Mouse (Mus musculus) MEL-GATA-1-ER (cell line): ENCODE measurements around the gene Kitl.

Experiments used
- DNase-seq: peaks from one replicate; pipeline ENCODE4 v3.0.0-alpha.2; 2012; ENCODE audit warnings: low read depth; ENCODE audit errors: extremely low read depth

Kitl gene

DNA sequence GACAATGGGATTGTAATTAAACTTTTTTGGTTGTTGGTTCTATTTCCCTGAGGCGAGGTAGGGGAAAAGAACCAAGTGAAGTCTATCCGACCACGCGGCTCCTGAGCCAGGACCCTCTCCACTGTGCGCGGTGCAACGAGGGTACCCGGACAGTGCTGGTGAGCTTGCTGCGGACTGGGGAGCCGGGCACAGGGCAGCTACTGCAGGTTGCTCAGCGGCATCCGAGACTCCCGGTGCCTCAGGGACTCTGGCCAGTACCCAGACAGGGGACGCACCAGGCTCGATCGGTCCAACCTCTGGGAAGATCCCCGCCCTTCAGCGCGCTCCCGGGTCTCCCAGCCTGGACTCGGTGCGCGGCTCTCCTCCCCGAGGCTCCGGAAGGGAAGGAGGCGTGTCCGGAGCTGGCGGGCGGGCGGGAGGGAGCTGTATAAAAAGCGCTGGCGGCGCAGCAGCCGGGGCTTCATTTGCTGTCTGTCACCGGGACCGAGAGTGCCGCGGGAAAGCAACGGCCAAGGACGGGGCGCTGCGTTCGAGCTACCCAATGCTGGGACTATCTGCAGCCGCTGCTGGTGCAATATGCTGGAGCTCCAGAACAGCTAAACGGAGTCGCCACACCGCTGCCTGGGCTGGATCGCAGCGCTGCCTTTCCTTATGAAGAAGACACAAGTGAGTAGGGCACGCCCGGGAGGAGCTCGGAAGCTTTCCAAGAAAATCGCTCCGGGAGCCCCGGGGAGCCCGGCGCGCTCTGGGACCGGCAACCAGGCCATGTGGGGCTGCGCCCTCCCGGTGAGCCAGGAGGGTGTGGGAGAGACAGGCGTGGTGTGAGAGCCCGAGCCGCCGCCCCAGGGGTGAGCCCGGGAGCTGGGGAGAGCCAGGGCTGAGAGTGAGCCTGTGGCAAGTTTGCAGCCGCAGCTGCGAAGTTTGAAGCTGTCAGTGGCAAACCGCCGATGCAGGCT, at the start of gene Kitl:
Gene Kitl (plus strand): TSS at position 261 of the 956 bp plus-strand sequence.
- no peak for DNase-seq

DNA sequence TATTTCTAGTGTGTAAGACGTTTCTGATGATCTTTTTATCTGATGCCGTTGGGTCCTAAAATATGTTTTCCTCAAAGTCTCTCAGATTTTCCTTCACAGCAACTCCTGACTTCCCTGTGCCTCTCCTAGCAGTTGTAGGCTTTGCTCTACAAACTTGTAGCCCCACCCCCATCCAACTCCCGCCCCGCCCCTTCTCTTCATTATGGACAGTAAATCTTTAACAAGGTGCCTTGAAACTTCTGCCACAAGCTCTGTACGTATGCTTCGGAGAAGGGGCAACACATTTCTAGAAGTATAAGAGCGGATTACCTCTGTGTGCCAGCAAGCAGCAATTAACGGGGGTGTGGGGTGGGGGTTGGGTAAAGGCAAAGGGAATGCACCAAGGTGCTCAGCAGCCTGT, 42.6 kb upstream of the Kitl start:
- no peak for DNase-seq

DNA sequence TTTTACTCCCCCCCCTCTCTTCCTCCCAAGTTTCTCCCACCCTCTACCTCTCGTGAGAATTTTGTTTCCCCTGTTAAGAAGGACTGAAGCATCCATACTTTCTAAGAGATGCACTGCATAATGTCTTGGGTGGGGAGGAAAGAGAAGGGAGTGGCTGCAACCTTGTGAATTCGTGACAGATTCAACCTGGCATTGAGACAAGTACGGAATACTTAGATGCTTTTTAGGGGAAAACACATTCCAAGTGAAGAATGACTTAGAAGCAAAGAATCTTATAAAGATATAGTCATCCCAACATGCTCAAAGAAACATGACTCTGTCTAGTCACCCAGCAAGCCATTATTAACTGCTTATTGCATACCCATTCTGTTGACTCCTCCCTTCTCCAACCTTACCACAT, 35.3 kb upstream of the Kitl start:
- DNase-seq: no peak

DNA sequence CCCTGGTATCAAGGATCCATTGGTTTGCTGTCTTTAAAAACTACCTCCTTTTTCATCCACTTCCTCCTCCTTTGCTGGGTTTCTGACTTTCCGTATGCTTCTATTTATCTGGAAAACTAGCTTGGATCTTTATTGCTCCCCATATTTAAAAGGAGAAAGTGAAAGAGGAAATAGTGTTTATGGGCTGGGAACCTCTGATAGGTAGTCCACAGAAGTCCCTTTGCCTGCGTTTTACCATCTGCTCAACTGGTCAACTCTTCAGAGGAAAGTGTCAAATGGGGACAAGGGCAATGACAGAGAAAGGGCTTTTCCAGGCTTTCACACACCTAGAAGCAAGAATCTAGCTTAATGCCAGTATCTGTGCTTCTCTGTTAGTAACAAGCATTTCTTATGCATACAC, 34.5 kb upstream of the Kitl start:
- peak; percentile 9 for DNase-seq

DNA sequence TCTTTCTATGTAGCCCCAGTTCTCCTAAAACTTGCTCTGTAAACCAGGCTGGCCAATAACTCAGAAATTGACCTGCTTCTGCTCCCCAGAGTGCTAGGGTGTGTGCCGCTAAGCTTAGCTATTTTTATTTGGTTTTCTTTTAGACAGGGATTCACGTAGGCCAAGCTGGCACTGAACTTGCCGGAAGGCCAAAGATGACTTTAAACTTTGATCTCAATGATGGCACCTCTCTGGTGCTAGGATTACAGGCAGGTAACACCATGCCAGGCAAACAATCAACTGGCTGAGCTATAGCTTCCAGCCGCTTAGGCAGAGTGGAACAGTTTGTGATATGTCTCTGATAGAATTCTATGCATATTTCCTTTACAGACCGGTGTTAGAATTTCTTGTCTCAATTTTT, 33.5 kb upstream of the Kitl start:
- no peak for DNase-seq

DNA sequence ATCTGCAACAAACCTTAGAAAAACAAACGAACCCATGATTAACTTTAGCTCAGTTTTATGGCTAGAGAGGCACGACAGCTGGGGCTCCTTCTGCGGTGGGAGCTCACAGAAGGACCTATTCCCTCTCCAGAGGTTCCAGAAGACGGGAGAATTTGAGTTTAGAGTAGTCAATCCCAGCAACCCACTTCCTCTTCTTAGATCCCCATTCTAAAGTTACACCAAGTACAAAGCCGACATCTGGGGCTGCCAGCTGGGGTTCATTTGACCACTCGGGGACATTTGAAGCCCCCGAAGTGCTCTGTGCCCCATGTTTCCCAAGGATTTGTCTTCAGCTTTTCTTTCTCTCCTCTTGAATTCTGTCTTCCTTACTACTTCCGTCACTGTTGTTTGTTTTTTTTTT, 28.7 kb upstream of the Kitl start:
- DNase-seq: no peak

DNA sequence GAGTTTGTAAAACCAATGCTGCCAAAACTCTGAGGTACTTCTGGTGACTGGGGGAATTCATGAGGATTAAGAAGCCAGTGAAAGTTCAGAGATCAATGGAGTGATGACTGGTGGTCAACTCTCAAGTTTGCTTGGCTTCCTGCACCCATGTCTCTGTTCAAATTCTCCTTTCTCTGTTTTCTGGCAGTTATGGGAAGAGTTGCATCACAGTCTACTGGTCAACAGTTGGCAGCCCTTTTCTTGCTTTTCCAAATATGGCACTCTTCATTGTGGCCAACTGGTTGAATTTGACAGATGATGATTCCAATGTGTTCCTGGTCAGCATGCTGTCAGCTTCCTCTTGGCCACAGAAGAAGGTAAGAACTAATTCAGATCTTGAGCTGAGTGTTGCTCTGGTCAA, 25.7 kb upstream of the Kitl start:
- DNase-seq: no peak

DNA sequence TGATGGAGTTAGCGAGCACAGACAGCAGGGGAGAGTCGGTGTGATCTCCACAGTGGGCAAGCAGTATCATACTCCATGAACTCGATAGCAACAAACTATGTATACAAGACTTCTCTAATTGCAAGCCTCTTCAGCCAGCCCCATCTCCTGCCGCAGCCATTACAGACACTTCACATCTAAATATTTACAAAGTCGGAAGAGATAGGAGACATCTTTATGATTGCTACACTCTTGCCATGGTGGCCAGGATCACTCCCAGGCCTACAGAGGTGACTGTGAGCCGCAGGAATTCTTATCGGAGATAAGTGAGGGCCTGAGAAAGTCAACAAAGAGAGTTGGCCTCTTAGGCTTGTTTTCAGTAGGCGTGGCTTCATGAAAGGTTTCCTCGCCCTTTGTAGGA, 23.3 kb upstream of the Kitl start:
- DNase-seq: no peak

DNA sequence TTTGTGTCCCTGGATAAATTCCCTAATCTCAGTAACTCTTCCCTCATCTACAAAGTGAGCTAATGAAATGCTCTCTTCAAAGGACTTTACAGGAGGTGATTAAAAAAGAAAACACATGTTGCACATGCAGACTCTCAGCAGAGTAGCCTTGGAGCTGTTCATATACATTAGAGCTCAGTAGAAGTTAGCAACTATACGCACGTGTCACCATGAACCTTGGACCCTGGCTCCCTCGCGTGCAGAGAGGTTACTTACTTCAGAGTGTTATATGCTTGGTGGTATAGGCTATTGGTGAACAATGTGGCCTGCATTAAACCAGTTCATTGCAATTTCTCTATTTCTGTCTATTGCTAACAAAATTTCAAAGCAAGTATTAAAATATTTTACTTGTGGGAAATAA, 14.0 kb upstream of the Kitl start:
- DNase-seq: no peak

DNA sequence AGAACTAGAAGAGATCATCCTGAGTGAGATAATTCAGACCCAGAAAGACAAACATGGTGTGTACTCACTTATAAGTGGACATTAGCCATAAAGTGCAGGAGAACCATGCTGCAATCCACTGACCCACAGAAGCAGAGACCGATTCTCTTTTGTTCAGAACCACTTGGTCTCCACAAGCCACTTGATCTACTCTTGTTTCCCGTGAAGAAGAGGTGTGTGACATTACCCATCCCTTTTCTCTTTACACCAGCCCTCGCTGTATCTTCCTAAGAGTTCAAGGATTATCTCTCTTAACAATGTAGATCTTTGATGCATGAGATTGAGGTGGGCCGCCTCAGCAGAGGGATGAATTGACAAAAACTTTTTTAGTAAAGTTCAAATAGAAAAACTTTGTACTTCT, 11.6 kb upstream of the Kitl start:
- DNase-seq: no peak

DNA sequence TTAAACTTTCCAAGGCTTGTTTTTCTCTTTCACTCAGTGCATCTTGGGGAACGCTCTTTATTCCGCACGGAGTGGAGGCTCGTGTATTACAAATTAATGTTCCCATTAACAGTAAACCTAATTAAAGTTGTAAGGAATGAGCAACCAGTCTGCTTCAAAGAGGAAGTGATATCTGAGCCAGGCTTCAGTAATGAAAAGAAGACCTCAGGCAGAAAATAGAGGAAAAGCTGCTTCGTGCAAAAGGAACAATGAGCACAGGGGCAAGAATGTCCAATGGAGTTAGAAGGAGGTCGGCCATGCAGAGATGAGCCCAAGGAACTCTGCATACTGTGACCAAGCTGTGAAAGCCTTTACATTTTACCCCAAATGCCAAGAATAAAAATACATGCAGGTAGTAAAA, 5.7 kb upstream of the Kitl start:
- DNase-seq: no peak

DNA sequence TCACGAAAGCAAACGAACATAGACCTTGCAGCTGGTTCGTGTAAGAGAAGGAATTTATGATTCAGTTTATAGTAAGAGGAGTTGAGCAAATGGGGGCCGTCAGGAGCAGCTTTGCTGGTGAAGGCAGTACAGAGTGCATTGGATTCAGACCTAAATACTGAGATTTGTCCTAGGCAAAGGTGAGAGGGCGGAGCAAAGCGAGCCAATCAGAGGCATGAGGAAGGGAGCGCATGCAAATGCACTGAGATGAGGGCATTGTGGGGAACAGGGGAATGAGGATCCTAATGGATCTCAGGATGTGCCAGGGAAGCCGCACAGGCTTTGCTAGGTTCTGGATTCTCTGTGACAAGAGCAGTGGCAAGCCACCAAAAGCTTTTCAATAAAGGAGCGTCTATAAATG, 5.1 kb upstream of the Kitl start:
- DNase-seq: no peak

DNA sequence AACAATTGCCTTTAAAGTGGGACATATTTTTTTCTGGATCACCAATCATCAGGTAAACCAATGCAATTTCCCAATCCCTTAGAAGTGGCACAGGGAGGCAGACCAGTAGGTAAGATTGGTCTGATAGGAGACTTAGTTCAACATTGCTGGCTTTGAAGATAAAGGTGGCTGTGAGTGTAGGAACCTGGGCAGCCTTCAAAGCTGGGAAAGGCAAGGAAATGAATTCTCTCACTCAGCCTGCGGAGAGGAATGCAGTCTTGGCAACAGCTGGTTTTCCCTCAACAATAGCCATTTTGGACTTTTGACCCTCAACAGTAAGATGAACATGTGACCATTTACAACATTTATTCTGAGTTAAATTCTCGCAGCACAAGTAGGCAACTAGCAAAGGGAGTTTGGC, 1.3 kb upstream of the Kitl start:
- DNase-seq: no peak

DNA sequence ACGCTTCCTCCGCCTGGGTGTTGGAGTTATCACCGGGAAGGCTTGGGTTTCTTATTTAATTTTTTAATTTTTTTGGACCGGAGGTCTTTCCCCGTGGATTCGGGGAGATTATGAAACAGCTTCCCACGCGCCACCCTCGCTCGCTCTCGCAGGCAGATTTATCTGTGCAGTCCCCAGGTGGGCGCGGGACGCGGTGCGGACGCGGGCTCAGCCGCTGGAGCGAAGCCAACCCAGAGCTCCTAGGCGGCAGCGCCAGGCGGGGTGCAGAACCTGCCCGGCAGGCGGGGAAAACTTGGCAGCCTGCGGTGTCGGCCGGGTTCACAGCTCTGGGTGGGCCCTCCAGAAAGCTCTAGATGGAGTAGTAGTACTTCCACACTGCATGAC, 888 bp downstream of the Kitl start:
- DNase-seq: no peak

DNA sequence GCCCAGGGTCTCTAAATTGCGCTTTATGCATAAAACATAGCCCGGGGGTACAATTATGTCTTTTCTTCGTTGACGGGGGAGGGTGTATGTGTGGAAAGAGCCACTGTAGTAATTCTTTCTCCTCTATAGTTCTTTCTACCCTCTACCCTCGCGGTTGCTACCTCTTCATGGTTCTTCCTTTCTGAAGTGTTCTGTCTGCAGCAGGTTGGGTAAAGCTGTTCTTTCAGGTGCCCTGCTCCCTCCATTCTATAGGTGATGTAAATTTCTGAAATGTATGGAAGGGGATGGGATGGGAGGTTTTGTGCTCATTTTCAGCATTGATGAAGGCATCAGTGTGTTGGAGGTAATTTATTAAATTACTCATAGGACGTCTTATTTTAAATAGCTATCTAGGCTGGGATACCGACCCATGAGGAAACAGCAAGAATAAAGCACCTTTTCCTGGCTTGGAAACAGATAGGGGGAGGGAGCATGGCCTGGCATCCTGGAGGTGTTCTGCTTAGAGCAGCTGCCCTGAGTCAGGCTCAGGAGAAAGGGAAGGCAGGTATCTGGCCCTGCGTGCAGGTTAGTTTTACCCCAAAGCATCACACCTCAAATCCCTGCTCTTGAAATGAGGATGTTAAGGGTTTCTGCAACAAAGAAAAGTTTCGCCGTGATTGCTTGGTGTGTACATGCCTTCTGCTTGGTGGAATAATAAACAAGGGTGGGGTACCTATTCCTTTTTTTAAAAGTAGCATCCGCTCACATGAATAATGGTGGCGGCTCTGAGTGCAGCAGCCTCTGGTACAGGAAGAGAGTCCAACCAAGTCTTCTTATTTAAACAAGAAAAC, 1.7 kb downstream of the Kitl start:
- no peak for DNase-seq

DNA sequence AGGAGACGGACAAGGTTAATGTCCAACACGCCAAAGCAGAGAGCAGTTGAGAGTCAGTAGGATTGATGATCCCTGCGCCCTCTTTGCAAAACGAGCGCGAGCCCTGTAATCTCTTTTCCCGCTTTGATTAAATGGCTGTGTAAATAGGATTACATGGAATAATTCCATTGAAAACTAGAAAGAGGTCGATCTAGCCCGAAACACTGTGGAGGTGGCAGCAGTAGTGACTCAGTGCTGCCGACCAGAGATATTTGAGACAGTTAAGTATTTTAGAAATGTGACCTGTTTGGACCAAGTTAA, 2.3 kb downstream of the Kitl start:
- DNase-seq: no peak

DNA sequence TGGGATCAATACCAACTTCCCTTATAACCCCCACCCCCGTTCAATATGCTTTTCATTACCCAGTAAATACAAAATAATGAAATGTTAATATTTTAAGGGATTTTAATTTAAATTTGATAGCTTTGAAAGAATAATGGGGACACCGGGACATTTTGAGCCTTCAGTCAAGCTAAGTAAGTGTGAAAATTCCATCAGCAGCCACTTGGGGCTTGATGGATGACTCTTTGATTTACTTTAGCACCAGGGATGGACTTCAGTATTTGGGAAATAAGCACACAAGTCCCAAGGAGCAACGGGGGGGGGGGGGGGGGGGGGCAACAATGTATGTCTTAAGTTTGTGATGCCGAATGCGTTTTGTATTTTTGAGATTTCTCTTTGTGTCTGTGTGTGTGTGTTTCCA, 3.1 kb downstream of the Kitl start:
- DNase-seq: no peak

DNA sequence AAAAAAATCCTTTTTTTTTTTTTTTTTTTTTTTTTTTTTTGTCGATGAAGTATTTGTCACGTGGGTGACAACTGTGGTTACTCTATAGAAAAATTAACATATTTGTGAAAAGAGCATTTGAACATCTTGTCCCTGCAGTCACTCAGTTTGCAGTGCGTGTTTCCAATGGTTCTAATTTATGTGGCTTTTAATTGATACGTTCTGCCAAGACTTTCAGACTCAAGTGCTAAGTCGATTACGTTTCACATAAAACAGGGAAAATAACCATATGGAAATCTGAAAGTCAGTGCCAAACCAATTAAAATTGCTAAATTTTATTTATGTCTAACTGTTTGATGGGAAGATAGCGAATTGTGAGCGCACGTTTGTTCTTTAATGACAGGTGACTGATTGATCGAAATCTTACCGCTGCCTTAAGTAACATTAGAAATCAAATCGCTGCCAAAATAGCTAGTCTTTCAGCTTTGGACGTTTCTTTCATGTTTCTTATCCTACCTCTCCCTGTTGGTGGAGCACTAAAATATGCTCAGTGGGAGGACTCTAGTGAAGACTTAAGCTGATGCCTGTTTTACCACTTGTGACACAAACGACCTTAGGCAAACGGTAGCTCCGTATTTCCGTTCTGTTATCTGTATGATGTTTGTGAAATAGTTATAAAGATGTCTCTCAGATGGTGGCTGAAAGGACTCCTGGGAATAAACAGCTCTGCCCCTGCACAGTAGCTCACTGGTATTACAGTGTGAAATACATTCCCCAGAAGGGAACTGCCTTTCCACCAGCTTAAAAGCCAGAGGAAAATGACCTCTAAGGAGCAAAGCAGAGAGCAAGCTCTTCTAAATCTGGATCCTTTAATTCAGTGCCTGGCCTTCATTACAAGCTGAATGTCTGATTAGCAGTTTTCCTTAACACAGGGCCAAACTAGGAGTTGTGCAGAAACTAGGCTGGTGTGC, 4.1 kb downstream of the Kitl start:
- no peak for DNase-seq

DNA sequence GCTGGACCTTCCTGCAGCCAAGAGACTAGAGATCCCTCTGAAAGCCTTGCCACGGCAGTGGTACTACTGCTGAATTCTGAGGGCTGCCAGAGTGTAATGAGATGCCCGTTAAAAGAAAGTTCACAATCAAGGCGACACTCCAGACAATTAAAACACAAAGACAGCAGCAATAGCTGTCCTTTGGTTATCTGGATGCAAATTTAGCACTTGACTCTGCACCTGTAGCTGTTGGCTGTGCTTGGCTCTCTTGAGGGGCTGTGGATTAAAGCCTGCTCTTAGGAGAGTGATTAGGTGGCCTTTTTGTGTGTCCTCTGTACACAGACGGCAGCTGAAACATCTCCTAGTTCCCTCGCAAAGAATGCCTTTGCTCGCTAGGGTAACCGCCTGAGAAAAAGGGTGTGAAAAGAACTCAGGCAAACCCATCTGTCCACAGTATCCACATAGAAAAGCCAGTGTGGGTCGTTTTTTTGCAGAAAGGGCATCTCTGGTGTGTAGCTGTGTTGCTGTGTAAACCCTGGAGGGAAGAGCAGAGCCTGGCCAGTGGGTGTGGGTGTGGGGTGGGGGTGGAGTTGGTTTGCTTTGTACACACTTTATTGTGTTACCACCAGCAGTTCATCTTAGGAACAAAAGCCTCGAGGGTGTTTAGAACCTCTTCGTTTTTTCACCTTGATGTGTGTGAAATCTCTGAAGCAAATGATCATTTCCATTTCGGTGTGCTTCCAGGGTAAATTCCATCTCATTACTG, 6.8 kb downstream of the Kitl start:
- no peak for DNase-seq

DNA sequence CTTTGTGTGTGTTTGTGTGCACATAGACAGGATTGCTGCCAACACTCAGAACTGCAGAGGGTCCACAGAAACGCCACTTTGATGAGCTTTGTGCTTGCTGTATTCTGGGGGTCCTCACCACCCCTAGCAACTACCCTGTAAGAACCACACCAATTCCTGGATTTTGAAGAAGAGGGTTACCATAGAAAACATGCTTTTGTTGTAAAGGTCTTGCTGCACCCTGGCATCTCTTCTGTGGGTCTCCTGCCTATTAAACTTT, 7.3 kb downstream of the Kitl start:
- DNase-seq: no peak

DNA sequence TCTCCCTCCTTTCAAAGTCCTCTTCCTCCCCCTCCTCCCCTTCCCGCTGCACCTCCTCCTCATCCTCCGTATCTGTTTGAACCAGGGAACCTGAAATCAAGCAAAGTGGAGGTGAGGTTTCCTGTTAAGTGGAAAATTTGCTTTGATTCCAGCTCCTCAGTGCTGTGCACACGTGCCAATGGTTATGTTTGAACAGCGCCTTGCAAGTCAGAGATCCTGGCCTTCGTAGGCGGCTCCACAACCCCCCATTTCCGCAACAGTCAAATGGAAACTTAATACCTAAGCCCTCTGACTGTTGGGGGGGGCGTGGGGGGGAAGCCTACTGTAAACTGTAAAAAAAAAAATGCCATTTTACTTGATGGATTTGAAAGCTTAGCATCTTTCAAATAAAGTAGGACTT, 10.2 kb downstream of the Kitl start:
- DNase-seq: no peak
